Mouse (Mus musculus) cerebellum, adult 9-11 months (tissue): Measurements from ENCODE around the gene Olfr809.

Experiments used
- DNase-seq: peaks from one replicate; pipeline ENCODE4 v3.0.0; 2022

The Olfr809 gene

DNA sequence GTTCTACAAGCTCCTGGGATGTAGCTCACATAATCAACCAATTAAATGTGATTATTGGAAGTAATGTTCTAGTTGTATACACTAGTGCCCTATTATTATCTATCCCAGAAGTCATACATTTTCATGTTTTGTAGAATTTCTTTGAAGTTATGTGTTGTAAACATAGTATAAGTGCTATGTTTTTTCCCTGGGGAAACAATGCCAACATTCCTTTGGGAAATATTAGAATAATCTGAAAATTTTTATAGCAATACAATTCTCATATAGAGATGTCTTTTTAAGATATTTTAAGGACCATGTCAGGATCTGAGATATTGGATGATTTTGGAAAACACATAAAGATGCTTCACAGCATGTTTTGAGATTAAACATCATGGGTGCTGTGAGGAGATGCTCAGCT is at the start of gene Olfr809:
Olfr809 (plus strand) TSS at position 301 of the 400 bp plus-strand sequence.
- no peak for DNase-seq

DNA sequence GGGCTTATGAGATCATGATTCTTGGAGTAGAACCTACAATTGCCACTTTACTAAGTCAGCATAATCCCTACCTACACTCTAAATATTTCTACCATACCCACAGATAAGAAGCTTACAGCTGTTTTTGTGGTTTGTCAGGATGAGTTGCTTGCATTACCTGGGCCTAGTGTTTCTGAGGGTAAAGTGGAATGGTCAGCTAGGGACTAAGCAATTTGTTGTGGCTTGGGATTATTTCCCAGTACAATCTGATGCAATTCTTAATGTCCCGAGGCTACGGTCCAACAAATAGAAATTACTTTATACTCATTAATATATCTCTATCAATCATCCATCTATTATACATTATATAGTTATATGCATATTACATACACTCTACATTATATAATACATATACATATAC is 45.2 kb upstream of the Olfr809 start, which contains the start of gene Olfr805:
Olfr805 (minus strand) TSS at position 101 of the 400 bp plus-strand sequence.
- DNase-seq: no peak

DNA sequence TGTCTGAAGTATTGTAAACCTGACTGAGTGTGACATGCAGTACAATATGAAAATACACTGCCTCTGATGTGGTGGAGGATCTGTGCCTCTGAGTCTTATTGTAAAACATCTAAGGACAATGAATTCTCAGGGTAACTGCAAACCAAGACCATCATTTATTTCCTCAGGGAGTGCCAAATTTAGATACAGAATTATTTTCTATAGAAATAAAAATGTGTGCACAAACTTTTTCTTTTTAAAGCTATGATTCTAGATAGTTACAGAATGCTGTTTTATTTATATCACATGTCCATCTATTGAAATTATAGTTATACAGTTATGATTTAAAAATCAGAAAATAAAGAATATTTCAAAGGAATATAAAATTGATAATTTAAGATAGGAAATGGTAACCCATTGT is 32.6 kb upstream of the Olfr809 start, which contains the start of gene Olfr806:
Olfr806 (minus strand) TSS at position 101 of the 400 bp plus-strand sequence.
- DNase-seq: no peak

DNA sequence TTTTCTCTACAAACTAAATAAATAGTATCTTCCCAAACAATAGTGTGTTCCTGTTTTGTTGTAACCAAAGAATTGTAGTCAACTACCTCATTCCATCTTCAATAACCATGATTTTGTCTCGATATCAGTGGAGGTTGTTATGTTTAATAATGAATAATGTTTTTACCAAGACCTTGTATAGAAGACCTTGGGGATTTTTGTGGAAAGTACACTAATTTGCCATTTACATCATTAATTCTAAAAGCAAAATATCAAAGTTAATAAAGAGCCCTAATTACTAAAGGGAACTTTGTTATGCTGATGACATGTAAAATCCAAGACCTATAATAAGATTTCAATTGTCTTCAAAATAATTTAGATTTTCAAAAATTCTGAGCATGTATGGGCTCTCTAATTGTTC is 16.7 kb upstream of the Olfr809 start, which contains the start of gene Olfr807:
Olfr807 (minus strand) TSS at position 101 of the 400 bp plus-strand sequence.
- DNase-seq: no peak

DNA sequence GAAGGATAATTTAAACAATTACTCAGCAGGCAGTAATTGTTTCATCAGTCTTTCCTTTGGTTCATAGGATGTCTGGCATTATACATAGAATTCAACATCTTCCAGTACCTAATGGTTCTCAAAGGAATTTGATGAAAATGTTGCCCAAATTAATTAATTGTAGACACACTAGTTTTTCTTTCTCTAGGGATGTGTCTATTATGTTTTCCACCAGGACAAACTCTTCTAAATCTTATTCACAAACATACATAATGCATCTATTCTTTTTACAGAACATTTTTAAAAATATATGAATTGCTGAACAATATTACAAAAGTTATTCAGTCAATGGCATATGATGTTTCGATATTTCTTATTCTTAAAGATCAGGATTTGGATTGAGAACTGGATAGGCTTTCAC is 9.3 kb upstream of the Olfr809 start, which contains the start of gene Olfr808:
Olfr808 (plus strand) TSS at position 301 of the 400 bp plus-strand sequence.
- DNase-seq: no peak

DNA sequence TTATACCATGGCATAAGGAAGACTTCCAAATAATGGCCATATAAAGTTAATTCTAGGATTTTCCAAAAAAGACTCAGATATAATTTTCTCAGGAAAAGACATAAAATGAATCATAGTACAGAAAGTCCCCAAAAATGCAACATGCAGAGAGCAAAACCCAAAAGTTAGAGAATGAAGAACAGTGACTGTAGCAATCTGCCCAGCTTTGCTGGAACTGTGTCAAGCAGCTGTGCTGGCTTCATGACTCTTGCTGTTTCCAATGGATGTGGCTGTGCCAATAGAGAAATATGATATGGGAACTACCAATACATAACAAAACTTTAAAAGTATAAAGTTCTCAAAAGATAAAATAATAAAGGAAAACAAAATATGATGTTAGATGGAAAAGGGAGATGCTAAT is 3.7 kb downstream of the Olfr809 start:
- no peak for DNase-seq

DNA sequence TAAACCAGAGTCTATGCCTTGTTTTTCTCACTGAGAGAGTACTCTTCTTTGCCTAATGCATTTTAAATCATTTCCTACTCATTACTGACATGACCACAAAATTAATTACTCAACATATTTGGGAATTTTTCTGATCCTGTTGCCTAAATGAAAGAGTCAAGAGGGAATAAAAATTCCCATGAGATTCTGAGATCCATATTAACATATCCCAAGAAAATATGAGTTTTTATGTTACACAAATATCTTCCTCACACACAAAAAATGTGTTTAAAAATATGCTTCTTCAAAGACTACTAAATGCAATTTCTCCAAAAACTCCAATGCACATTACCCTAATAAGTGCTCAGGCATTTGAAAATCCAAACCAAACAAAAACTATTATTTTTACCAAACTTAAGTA is 20.4 kb downstream of the Olfr809 start, which contains the start of gene Olfr810:
Olfr810 (minus strand) TSS at position 101 of the 400 bp plus-strand sequence.
- DNase-seq: no peak

DNA sequence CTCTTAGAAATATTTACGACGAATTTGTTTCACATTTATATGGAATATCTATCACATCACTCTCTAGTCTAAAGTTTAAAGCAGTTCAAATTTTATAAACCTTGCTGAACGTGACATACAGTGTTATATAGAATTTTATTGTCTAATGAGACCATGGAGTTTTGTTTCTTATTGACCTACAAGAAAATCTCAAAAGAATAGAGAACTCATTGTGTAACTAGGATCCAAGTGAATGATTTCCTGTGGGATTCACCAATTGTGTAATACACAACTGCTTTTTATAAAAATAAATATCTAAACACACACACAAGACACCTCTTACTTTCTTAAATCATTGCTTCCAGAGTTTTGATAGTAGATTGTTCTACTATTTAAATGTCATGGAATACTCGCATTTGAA is 29.9 kb downstream of the Olfr809 start, which contains the start of gene Olfr811:
Olfr811 (minus strand) TSS at position 101 of the 400 bp plus-strand sequence.
- DNase-seq: no peak
